Mouse (Mus musculus): ENCODE measurements around the gene Sertad1.

The Sertad1 gene

GRCm38 (mm10) chr7:27486770-27487697, at the start of gene Sertad1:
Sertad1 (plus strand) TSS chr7:27486910.
- in situ Hi-C loops (cut with MboI; ENCODE audit: low pct_unique_long_range_greater_than_20kb in 1 of 2, low sequenced_read_pairs in 2 of 2, unreplicated experiment in 1 of 2): no loop called here

- in situ Hi-C loops (cut with MboI; ENCODE audit: low pct_unique_long_range_greater_than_20kb in 1 of 2, low sequenced_read_pairs in 2 of 2, unreplicated experiment in 1 of 2): loop anchor here in 1 of 2 experiments (5.0 kb wide), 1 partner anchor 85 kb away; the partner anchor contains the start of gene Hipk4
Observed at GRCm38 (mm10) chr7:27437544-27437943, 49.2 kb upstream of the Sertad1 start.

- in situ Hi-C loops (cut with MboI; ENCODE audit: low pct_unique_long_range_greater_than_20kb in 1 of 2, low sequenced_read_pairs in 2 of 2, unreplicated experiment in 1 of 2): no loop called here
Observed at GRCm38 (mm10) chr7:27440014-27440413, 46.7 kb upstream of the Sertad1 start.

- in situ Hi-C loops (cut with MboI; ENCODE audit: low pct_unique_long_range_greater_than_20kb in 1 of 2, low sequenced_read_pairs in 2 of 2, unreplicated experiment in 1 of 2): no loop called here
Observed at GRCm38 (mm10) chr7:27446051-27446450, 40.7 kb upstream of the Sertad1 start.

GRCm38 (mm10) chr7:27446521-27447418, 39.9 kb upstream of the Sertad1 start:
- in situ Hi-C loops (cut with MboI; ENCODE audit: low pct_unique_long_range_greater_than_20kb in 1 of 2, low sequenced_read_pairs in 2 of 2, unreplicated experiment in 1 of 2): no loop called here

- in situ Hi-C loops (cut with MboI; ENCODE audit: low pct_unique_long_range_greater_than_20kb in 1 of 2, low sequenced_read_pairs in 2 of 2, unreplicated experiment in 1 of 2): no loop called here
Observed at GRCm38 (mm10) chr7:27447419-27448286, 39.1 kb upstream of the Sertad1 start, which contains the start of the genes Sptbn4 and Blvrb. Sptbn4 (minus strand) TSS chr7:27447686. Blvrb (plus strand) TSS chr7:27447978.

GRCm38 (mm10) chr7:27448421-27449206, 38.1 kb upstream of the Sertad1 start:
- in situ Hi-C loops (cut with MboI; ENCODE audit: low pct_unique_long_range_greater_than_20kb in 1 of 2, low sequenced_read_pairs in 2 of 2, unreplicated experiment in 1 of 2): no loop called here

GRCm38 (mm10) chr7:27449256-27449862, 37.4 kb upstream of the Sertad1 start:
- in situ Hi-C loops (cut with MboI; ENCODE audit: low pct_unique_long_range_greater_than_20kb in 1 of 2, low sequenced_read_pairs in 2 of 2, unreplicated experiment in 1 of 2): no loop called here

GRCm38 (mm10) chr7:27451359-27451758, 35.4 kb upstream of the Sertad1 start:
- in situ Hi-C loops (cut with MboI; ENCODE audit: low pct_unique_long_range_greater_than_20kb in 1 of 2, low sequenced_read_pairs in 2 of 2, unreplicated experiment in 1 of 2): no loop called here

- in situ Hi-C loops (cut with MboI; ENCODE audit: low pct_unique_long_range_greater_than_20kb in 1 of 2, low sequenced_read_pairs in 2 of 2, unreplicated experiment in 1 of 2): no loop called here
Observed at GRCm38 (mm10) chr7:27452206-27452770, 34.4 kb upstream of the Sertad1 start.

GRCm38 (mm10) chr7:27454461-27455121, 32.1 kb upstream of the Sertad1 start:
- in situ Hi-C loops (cut with MboI; ENCODE audit: low pct_unique_long_range_greater_than_20kb in 1 of 2, low sequenced_read_pairs in 2 of 2, unreplicated experiment in 1 of 2): no loop called here

GRCm38 (mm10) chr7:27455273-27455672, 31.4 kb upstream of the Sertad1 start:
- in situ Hi-C loops (cut with MboI; ENCODE audit: low pct_unique_long_range_greater_than_20kb in 1 of 2, low sequenced_read_pairs in 2 of 2, unreplicated experiment in 1 of 2): no loop called here

- in situ Hi-C loops (cut with MboI; ENCODE audit: low pct_unique_long_range_greater_than_20kb in 1 of 2, low sequenced_read_pairs in 2 of 2, unreplicated experiment in 1 of 2): no loop called here
Observed at GRCm38 (mm10) chr7:27458614-27459013, 28.1 kb upstream of the Sertad1 start.

- in situ Hi-C loops (cut with MboI; ENCODE audit: low pct_unique_long_range_greater_than_20kb in 1 of 2, low sequenced_read_pairs in 2 of 2, unreplicated experiment in 1 of 2): no loop called here
Observed at GRCm38 (mm10) chr7:27459640-27460039, 27.1 kb upstream of the Sertad1 start.

GRCm38 (mm10) chr7:27460477-27460876, 26.2 kb upstream of the Sertad1 start:
- in situ Hi-C loops (cut with MboI; ENCODE audit: low pct_unique_long_range_greater_than_20kb in 1 of 2, low sequenced_read_pairs in 2 of 2, unreplicated experiment in 1 of 2): no loop called here

GRCm38 (mm10) chr7:27467648-27468047, 19.1 kb upstream of the Sertad1 start:
- in situ Hi-C loops (cut with MboI; ENCODE audit: low pct_unique_long_range_greater_than_20kb in 1 of 2, low sequenced_read_pairs in 2 of 2, unreplicated experiment in 1 of 2): no loop called here
